Mouse (Mus musculus) ES-E14 (cell line): ENCODE data around the gene Pcdh15. TPM values are rescaled to one million over a fixed set of nuclear protein-coding genes. Genes with fewer than 3 reads are reported as not detected.

ENCODE experiments used
- DNase-seq: peaks from one replicate; pipeline ENCODE4 v3.0.0-alpha.2; 2013; ENCODE audit warnings: low read depth, low spot score
- H3K27ac ChIP-seq: 2 replicates; pipeline ENCODE4 v1.5.1; 2012; ENCODE audit warnings: low read depth, mild to moderate bottlenecking, low read length, moderate library complexity, mixed read lengths; ENCODE audit not compliant: poor library complexity, insufficient read depth, severe bottlenecking
- H3K36me3 ChIP-seq: 2 replicates; pipeline ENCODE4 v1.6.1; 2012; ENCODE audit warnings: mild to moderate bottlenecking, low read length, moderate library complexity, mixed read lengths; ENCODE audit not compliant: control insufficient read depth, poor library complexity, insufficient read depth, severe bottlenecking
- H3K4me1 ChIP-seq, 2 experiments: fragments of 150-350 bp in 1 of 2; sonication (generic) in 1 of 2; 2 replicates each; pipeline ENCODE4 v1.6.1; 2012; ENCODE audit warnings: low read length in 2 of 2, mild to moderate bottlenecking in 1 of 2, mixed read lengths in 1 of 2; ENCODE audit not compliant: control insufficient read depth in 2 of 2, insufficient read depth in 2 of 2, poor library complexity in 1 of 2
- H3K4me3 ChIP-seq, 2 experiments: fragments of 150-350 bp in 1 of 2; sonication (generic) in 1 of 2; 2 replicates each; pipeline ENCODE4 v1.5.1; 2012; ENCODE audit warnings: low read length in 2 of 2, low read depth in 1 of 2, mild to moderate bottlenecking in 1 of 2, mixed read lengths in 1 of 2; ENCODE audit not compliant: insufficient read depth in 1 of 2, poor library complexity in 1 of 2, severe bottlenecking in 1 of 2
- H3K9ac ChIP-seq: 2 replicates; pipeline ENCODE4 v1.6.1; 2012; ENCODE audit warnings: low read depth, mild to moderate bottlenecking, low read length, mixed read lengths; ENCODE audit not compliant: poor library complexity, insufficient read depth, severe bottlenecking
- H3K9me3 ChIP-seq: fragments of 150-350 bp; sonication (generic); 2 replicates; pipeline ENCODE4 v1.6.1; 2012; ENCODE audit warnings: low read depth, mild to moderate bottlenecking, low read length; ENCODE audit not compliant: control insufficient read depth, insufficient read depth
- CHD2 ChIP-seq: IDR thresholded peaks from 2 replicates; pipeline ENCODE4 v1.6.1; 2014; ENCODE audit warnings: mild to moderate bottlenecking, low read depth, low read length, inconsistent platforms
- HCFC1 ChIP-seq: IDR thresholded peaks from 2 replicates; pipeline ENCODE4 v1.6.1; 2012; ENCODE audit warnings: low read length, inconsistent platforms, borderline replicate concordance; ENCODE audit not compliant: insufficient read depth
- MAFK ChIP-seq: IDR thresholded peaks from 2 replicates; pipeline ENCODE4 v1.6.1; 2014; ENCODE audit warnings: mild to moderate bottlenecking, low read depth, low read length, inconsistent platforms; ENCODE audit not compliant: insufficient read depth
- ZC3H11A ChIP-seq: IDR thresholded peaks from 2 replicates; pipeline ENCODE4 v1.6.1; 2012; ENCODE audit warnings: low read depth, mild to moderate bottlenecking, inconsistent platforms, low read length, borderline replicate concordance
- ZNF384 ChIP-seq: IDR thresholded peaks from 2 replicates; pipeline ENCODE4 v1.6.1; 2012; ENCODE audit warnings: low read depth, low read length, inconsistent platforms
- in situ Hi-C, 2 experiments: fragments of 600-800 bp; cut with MboI; formaldehyde crosslinking; loops; one replicate each; pipeline ENCODE4 v1.15.1; 2025; ENCODE audit warnings: low sequenced_read_pairs in 2 of 2, inconsistent platforms in 1 of 2; ENCODE audit not compliant: unreplicated experiment in 2 of 2
- total RNA-seq: library from RNA; depleted of rRNA; stranded (reverse); fragments of 300-350 nt; gene quantifications from 2 replicates; pipeline ENCODE4 v1.2.3, GENCODE M21; 2012

Gene Pcdh15
- total RNA-seq, 1 experiment = 0.04 TPM

- DNase-seq = no peak
- Histone ChIP-seq H3K36me3 (no peaks in the 10 kb centered on the region), H3K9ac (no peak overlapping the region), H3K4me3 (no peak overlapping the region), H3K4me1 (0 out of 4 replicates have a peak, but pooled peaks cover 0 to 2% of the 10 kb centered on the region in 2 experiments), H3K9me3 (no peaks in the 10 kb centered on the region), H3K27ac (no peak overlapping the region)
- TF ChIP-seq CHD2 (no peak), HCFC1 (no peak), ZC3H11A (no peak), ZNF384 (no peak), MAFK (no peak)
- in situ Hi-C loops = no loop called here
Observed at GRCm38 (mm10) chr10:74258639-74259038, 1159.5 kb downstream of the Pcdh15 start.

GRCm38 (mm10) chr10:74269637-74270269 is 1170.6 kb downstream of the Pcdh15 start:
- Histone ChIP-seq H3K9me3 (no peaks in the 10 kb centered on the region), H3K36me3 (no peaks in the 10 kb centered on the region), H3K4me1 (no peaks in the 10 kb centered on the region), H3K4me3 (no peak overlapping the region), H3K9ac (no peak overlapping the region), H3K27ac (no peak overlapping the region)
- no peak for TF ChIP-seq MAFK
- TF ChIP-seq HCFC1 = no peak
- TF ChIP-seq ZNF384 = no peak
- TF ChIP-seq ZC3H11A = no peak
- TF ChIP-seq CHD2 = no peak
- in situ Hi-C loops = no loop called here
- no peak for DNase-seq

- Histone ChIP-seq H3K27ac (no peak overlapping the region), H3K4me1 (no peaks in the 10 kb centered on the region), H3K9me3 (no peaks in the 10 kb centered on the region), H3K9ac (no peak overlapping the region), H3K36me3 (no peaks in the 10 kb centered on the region), H3K4me3 (no peak overlapping the region)
- DNase-seq = no peak
- in situ Hi-C loops = no loop called here
- TF ChIP-seq MAFK (no peak), ZC3H11A (no peak), CHD2 (no peak), ZNF384 (no peak), HCFC1 (no peak)
Observed at GRCm38 (mm10) chr10:74270894-74271293, 1171.8 kb downstream of the Pcdh15 start.

GRCm38 (mm10) chr10:74304120-74304519 is 1205.0 kb downstream of the Pcdh15 start:
- Histone ChIP-seq H3K4me1 (no peaks in the 10 kb centered on the region), H3K36me3 (no peaks in the 10 kb centered on the region), H3K9ac (no peak overlapping the region), H3K27ac (no peak overlapping the region), H3K4me3 (no peak overlapping the region), H3K9me3 (no peaks in the 10 kb centered on the region)
- in situ Hi-C loops = no loop called here
- TF ChIP-seq MAFK (no peak), ZNF384 (no peak), CHD2 (no peak), HCFC1 (no peak), ZC3H11A (no peak)
- no peak for DNase-seq
